Mouse (Mus musculus) intestine, postnatal 0 days (tissue): ENCODE measurements around the gene Rexo5. TPM values are rescaled to one million over a fixed set of nuclear protein-coding genes. Genes with fewer than 3 reads are reported as not detected.

ENCODE experiments used
- ATAC-seq: fragments of 200-750 bp; cut with Nextera tagmentation; 2 replicates; pipeline ENCODE4 v1.8.0; 2017; ENCODE audit warnings: mild to moderate bottlenecking, moderate TSS enrichment, moderate library complexity
- H3K27ac ChIP-seq: fragments of 300-500 bp; sonication (generic); 2 replicates; pipeline ENCODE4 v1.5.1; 2014; ENCODE audit warnings: mild to moderate bottlenecking, low read depth, low read length, moderate library complexity
- H3K27me3 ChIP-seq: fragments of 300-500 bp; sonication (generic); replicated peaks from 2 replicates; pipeline ENCODE4 v1.6.1; 2014; ENCODE audit warnings: low read length, mixed read lengths; ENCODE audit not compliant: control insufficient read depth, insufficient read depth
- H3K36me3 ChIP-seq: fragments of 300-500 bp; sonication (generic); 2 replicates; pipeline ENCODE4 v1.6.1; 2014; ENCODE audit warnings: mild to moderate bottlenecking, moderate library complexity; ENCODE audit not compliant: control insufficient read depth, insufficient read depth
- H3K4me1 ChIP-seq: fragments of 300-500 bp; sonication (generic); replicated peaks from 2 replicates; pipeline ENCODE4 v1.6.1; 2014; ENCODE audit warnings: antibody characterized with exemption, low read length, mixed read lengths; ENCODE audit not compliant: control insufficient read depth, insufficient read depth
- H3K4me2 ChIP-seq: fragments of 300-500 bp; sonication (generic); replicated peaks from 2 replicates; pipeline ENCODE4 v1.6.1; 2014; ENCODE audit warnings: low read depth, mild to moderate bottlenecking, moderate library complexity
- H3K4me3 ChIP-seq: fragments of 300-500 bp; sonication (generic); 2 replicates; pipeline ENCODE4 v1.5.1; 2014; ENCODE audit warnings: low read depth, low read length
- H3K9ac ChIP-seq: fragments of 300-500 bp; sonication (generic); 2 replicates; pipeline ENCODE4 v1.6.1; 2014; ENCODE audit warnings: mild to moderate bottlenecking, low read depth, low read length
- H3K9me3 ChIP-seq: fragments of 300-500 bp; sonication (generic); 2 replicates; pipeline ENCODE4 v1.6.1; 2016; ENCODE audit warnings: mixed run types; ENCODE audit not compliant: control insufficient read depth
- CTCF ChIP-seq: sonication (generic); IDR thresholded peaks from 2 replicates; pipeline ENCODE4 v1.5.1; 2016; ENCODE audit warnings: low read depth, mild to moderate bottlenecking, control low read depth, antibody characterized with exemption, moderate library complexity
- WGBS: fragments of 180-500 bp; shearing (Covaris S2); extraction: QIAGEN DNeasy Blood & Tissue Kit; methylation state at CpG from one replicate; pipeline ENCODE4 v1.1.7; 2014; 5-methylcytosine and 5-hydroxymethylcytosine counted together
- polyA plus RNA-seq: library from polyadenylated mRNA; unstranded; fragments of >200 nt; fragmentation: Nextera tagmentation; extraction: Ambion mirVana; gene quantifications from 2 replicates; pipeline ENCODE4 v1.2.1, GENCODE M21; 2015

Gene Rexo5
- polyA plus RNA-seq, 1 experiment from 2014 or later: 4.1 TPM

GRCm38 (mm10) chr7:119784908-119785307 lies 8.9 kb upstream of the Rexo5 start:
- H3K36me3 ChIP-seq: peaks cover 19% of the 10 kb centered on the region

GRCm38 (mm10) chr7:119789024-119789423 lies 4.8 kb upstream of the Rexo5 start:
- Histone ChIP-seq H3K27ac (no peak overlapping the region), H3K9me3 (no peaks in the 10 kb centered on the region), H3K36me3 (peaks cover 21% of the 10 kb centered on the region), H3K4me2 (no peak overlapping the region), H3K4me1 (no peaks in the 10 kb centered on the region), H3K4me3 (no peak overlapping the region), H3K9ac (no peak overlapping the region), H3K27me3 (no peaks in the 10 kb centered on the region)
- 0 out of 2 replicates have a peak, but pooled peaks have one; percentile 5 for TF ChIP-seq CTCF
- WGBS: 90% methylated on average over 3 of the region's 3 CpGs
- no peak for ATAC-seq

More at GRCm38 (mm10) chr7:119784908-119785307, 8.9 kb upstream of the Rexo5 start:
- Histone ChIP-seq H3K9ac (no peak overlapping the region), H3K27me3 (no peaks in the 10 kb centered on the region), H3K4me1 (no peaks in the 10 kb centered on the region), H3K4me2 (no peak overlapping the region), H3K9me3 (no peaks in the 10 kb centered on the region), H3K27ac (no peak overlapping the region), H3K4me3 (no peak overlapping the region)
- no peak for TF ChIP-seq CTCF
- ATAC-seq: no peak
- WGBS: 66% methylated on average over 5 of the region's 5 CpGs

- Histone ChIP-seq H3K4me2 (peak overlapping the region; percentile 74), H3K9ac (peak overlapping the region; percentile 70), H3K9me3 (no peaks in the 10 kb centered on the region), H3K4me3 (peak overlapping the region; percentile 75), H3K27me3 (no peaks in the 10 kb centered on the region), H3K4me1 (no peaks in the 10 kb centered on the region; the same call in 1 of the 2 replicates), H3K27ac (0 out of 2 replicates have a peak overlapping the region, but pooled peaks have one; percentile 17), H3K36me3 (0 out of 2 replicates have a peak, but pooled peaks cover 8% of the 10 kb centered on the region)
- 0% methylated on average over 21 of the region's 21 CpGs for WGBS
- no peak; the same call in 1 of the 2 replicates for ATAC-seq
- no peak for TF ChIP-seq CTCF
Observed at GRCm38 (mm10) chr7:119794251-119794638, 439 bp downstream of the Rexo5 start.

- Histone ChIP-seq H3K4me2 (no peak overlapping the region; the same call in 1 of the 2 replicates), H3K4me1 (no peaks in the 10 kb centered on the region; the same call in 1 of the 2 replicates), H3K4me3 (no peak overlapping the region), H3K9ac (no peak overlapping the region), H3K9me3 (no peaks in the 10 kb centered on the region), H3K27ac (no peak overlapping the region), H3K27me3 (no peaks in the 10 kb centered on the region), H3K36me3 (no peaks in the 10 kb centered on the region)
- ATAC-seq: no peak
- no peak for TF ChIP-seq CTCF
Observed at GRCm38 (mm10) chr7:119795311-119795710, 1.5 kb downstream of the Rexo5 start.

- ATAC-seq: no peak
- Histone ChIP-seq H3K27me3 (no peaks in the 10 kb centered on the region), H3K9ac (no peak overlapping the region), H3K36me3 (no peaks in the 10 kb centered on the region), H3K9me3 (no peaks in the 10 kb centered on the region), H3K4me3 (no peak overlapping the region), H3K4me2 (no peak overlapping the region), H3K27ac (no peak overlapping the region), H3K4me1 (no peaks in the 10 kb centered on the region)
- TF ChIP-seq CTCF: peak; percentile 60
- 96% methylated on average over 3 of the region's 3 CpGs for WGBS
Observed at GRCm38 (mm10) chr7:119800488-119800887, 6.7 kb downstream of the Rexo5 start.

- Histone ChIP-seq H3K27ac (no peak overlapping the region), H3K4me1 (no peaks in the 10 kb centered on the region), H3K9ac (no peak overlapping the region), H3K4me3 (no peak overlapping the region), H3K36me3 (no peaks in the 10 kb centered on the region), H3K27me3 (no peaks in the 10 kb centered on the region), H3K9me3 (no peaks in the 10 kb centered on the region), H3K4me2 (no peak overlapping the region)
- no peak for TF ChIP-seq CTCF
- no peak for ATAC-seq
- WGBS: 74% methylated on average over 3 of the region's 3 CpGs
Observed at GRCm38 (mm10) chr7:119800991-119801390, 7.2 kb downstream of the Rexo5 start.

GRCm38 (mm10) chr7:119807396-119807795 lies 13.6 kb downstream of the Rexo5 start:
- H3K4me3 ChIP-seq: no peak overlapping the region
- H3K36me3 ChIP-seq: no peaks in the 10 kb centered on the region; the same call in 1 of the 2 replicates
- no peaks in the 10 kb centered on the region for H3K27me3 ChIP-seq
- 85% methylated on average over 5 of the region's 5 CpGs for WGBS
- no peak for ATAC-seq
- no peak overlapping the region for H3K27ac ChIP-seq
- no peak overlapping the region for H3K9ac ChIP-seq
- no peak overlapping the region for H3K4me2 ChIP-seq
- no peaks in the 10 kb centered on the region for H3K9me3 ChIP-seq
- TF ChIP-seq CTCF: no peak
- no peaks in the 10 kb centered on the region for H3K4me1 ChIP-seq
